Mouse (Mus musculus): ENCODE data around the gene Zcchc18. TPM values are rescaled to one million over a fixed set of nuclear protein-coding genes. Genes with fewer than 3 reads are reported as not detected.

The Zcchc18 gene
- polyA plus RNA-seq, 1 experiment from 2014 or later, result 415 TPM

DNA sequence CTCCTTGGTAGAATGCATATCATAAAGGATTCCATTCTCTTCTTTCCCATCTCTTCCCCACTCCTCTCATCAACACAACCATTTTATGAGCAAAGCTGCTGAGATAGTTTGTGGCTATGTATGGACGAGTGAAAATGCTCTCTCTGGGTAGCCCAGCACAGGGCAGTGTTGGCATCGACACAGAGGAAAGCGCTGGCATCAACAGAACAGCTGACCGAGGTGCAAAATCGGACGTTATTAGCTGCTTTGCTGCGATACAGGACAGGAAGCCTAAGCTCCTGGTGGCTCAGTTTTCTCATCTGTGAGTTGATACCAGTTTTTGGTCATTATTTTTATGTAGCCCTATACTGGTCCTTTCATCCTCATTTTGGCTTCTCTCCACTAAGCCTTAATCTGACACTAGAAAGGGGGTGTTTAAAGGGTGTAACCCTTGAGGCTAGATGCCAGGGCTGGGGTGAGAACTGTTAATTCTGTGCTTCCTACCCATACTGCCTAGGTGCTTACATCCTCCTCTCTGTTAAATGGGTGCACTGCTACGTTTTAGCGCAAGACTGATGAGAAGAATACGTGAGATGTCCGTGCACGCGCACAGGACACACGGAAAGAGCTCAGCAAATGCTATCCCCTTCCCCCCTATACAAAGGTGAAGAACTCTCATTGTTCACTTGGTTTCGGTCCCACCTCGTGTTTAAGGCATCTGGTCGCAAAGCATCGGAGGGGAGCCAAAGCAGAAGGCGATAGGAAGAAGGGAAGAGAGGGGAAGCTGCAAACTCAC, 577 bp upstream of the Zcchc18 start:
- Histone ChIP-seq H3K4me2 (ENCODE audit: low read depth, low read length) (peak overlapping the region; percentile 58), H3K27me3 (ENCODE audit: control insufficient read depth, insufficient read depth, low read length) (no peaks in the 10 kb centered on the region), H3K4me1 (ENCODE audit: control insufficient read depth, insufficient read depth, low read length) (no peaks in the 10 kb centered on the region), H3K36me3 (ENCODE audit: control insufficient read depth, insufficient read depth, low read length) (no peaks in the 10 kb centered on the region), H3K4me3 (ENCODE audit: low read depth, low read length) (peak overlapping the region; percentile 46), H3K27ac (ENCODE audit: low read depth, low read length) (peak overlapping the region; percentile 86), H3K9ac (replicated peaks; ENCODE audit: low read depth, low read length) (peak overlapping the region; percentile 65), H3K9me3 (ENCODE audit: control insufficient read depth, low read length) (no peaks in the 10 kb centered on the region)
- peak; percentile 66 for ATAC-seq (ENCODE audit: low read depth)
- 21% methylated on average over 19 of the region's 19 CpGs for WGBS

DNA sequence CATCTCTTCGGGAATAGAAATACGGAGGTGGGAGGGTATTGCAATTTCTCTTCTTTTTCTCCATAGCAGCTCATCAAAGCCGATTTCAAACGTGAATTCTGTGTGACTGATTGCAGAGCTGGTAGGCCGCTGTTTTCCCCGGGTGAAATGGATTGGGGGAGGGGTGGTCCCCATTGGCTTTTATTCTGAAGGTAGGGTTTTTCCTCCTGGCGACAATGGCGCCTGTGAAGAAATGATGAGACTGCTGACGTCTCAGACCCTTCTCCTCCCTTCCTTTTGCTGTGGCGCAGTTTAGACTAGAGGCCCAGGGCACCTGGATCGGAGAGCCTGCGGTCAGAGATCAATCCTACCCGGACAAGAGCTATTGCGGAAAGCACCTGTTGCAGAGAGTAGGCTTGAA, 686 bp downstream of the Zcchc18 start:
- ATAC-seq (ENCODE audit: low read depth), result no peak
- H3K4me2 ChIP-seq (ENCODE audit: low read depth, low read length), result peak overlapping the region; percentile 58
- WGBS, result 26% methylated on average over 14 of the region's 14 CpGs

DNA sequence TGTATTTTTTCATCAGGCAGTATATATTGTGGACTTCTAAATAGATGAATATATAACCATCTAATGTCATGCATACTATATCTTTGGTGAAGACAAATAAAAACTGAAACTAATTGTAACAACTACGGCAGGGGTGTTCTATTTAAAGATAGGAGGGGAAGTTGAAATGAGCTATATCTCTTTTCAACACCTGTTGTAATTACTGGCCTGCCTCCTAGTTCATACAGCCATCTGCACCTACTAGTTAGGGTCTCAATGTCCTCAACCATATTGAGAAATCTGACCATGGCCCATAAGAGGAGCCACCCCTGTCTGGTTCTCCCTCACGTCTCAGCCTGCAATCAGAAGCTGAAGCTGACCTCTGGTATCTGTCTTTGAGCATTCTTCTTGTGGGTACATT, 3.3 kb downstream of the Zcchc18 start:
- Histone ChIP-seq H3K4me1 (ENCODE audit: control insufficient read depth, insufficient read depth, low read length) (no peaks in the 10 kb centered on the region), H3K9ac (replicated peaks; ENCODE audit: low read depth, low read length) (no peak overlapping the region), H3K36me3 (ENCODE audit: control insufficient read depth, insufficient read depth, low read length) (no peaks in the 10 kb centered on the region), H3K9me3 (ENCODE audit: control insufficient read depth, low read length) (no peaks in the 10 kb centered on the region), H3K27ac (ENCODE audit: low read depth, low read length) (no peak overlapping the region), H3K4me2 (ENCODE audit: low read depth, low read length) (no peak overlapping the region), H3K4me3 (ENCODE audit: low read depth, low read length) (no peak overlapping the region), H3K27me3 (ENCODE audit: control insufficient read depth, insufficient read depth, low read length) (no peaks in the 10 kb centered on the region)
- no peak for ATAC-seq (ENCODE audit: low read depth)
- 69% methylated on average over 2 of the region's 2 CpGs for WGBS

More for the DNA sequence above, 686 bp downstream of the Zcchc18 start:
- Histone ChIP-seq H3K27me3 (ENCODE audit: control insufficient read depth, insufficient read depth, low read length) (no peaks in the 10 kb centered on the region), H3K27ac (ENCODE audit: low read depth, low read length) (peak overlapping the region; percentile 86), H3K9me3 (ENCODE audit: control insufficient read depth, low read length) (no peaks in the 10 kb centered on the region), H3K4me1 (ENCODE audit: control insufficient read depth, insufficient read depth, low read length) (no peaks in the 10 kb centered on the region), H3K4me3 (ENCODE audit: low read depth, low read length) (peak overlapping the region; percentile 46), H3K9ac (replicated peaks; ENCODE audit: low read depth, low read length) (peak overlapping the region; percentile 65), H3K36me3 (ENCODE audit: control insufficient read depth, insufficient read depth, low read length) (no peaks in the 10 kb centered on the region)

DNA sequence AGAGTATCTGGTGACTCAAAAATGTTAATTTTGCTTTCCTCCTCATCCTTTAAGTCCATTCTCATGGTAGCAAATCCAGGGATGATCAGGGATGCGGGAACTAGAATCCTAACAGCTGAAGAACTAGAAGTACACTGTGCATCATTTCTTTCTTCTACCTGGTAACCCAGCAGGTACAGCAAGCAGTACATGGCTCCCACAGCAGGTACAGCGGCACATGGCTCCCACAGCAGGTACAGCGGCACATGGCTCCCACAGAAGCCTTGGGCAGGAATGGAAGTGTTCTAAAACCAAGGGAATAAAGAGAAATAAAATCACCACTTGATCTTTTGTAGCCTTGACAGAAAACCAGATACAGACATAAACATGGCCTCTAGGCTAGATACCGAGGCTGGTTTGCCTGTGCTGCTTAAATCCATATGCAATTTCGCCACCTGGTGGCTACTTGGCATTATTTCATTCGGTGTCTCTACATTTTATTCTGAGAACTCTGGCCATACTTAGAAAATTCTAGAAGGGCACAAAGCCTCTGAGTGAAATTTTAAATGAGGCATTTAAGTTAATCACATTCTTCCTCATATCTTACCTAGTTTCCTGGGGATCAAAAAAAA, 22.2 kb downstream of the Zcchc18 start:
- H3K27me3 ChIP-seq (ENCODE audit: control insufficient read depth, insufficient read depth, low read length), result no peaks in the 10 kb centered on the region
- H3K4me3 ChIP-seq (ENCODE audit: low read depth, low read length), result no peak overlapping the region
- peak; percentile 77 for ATAC-seq (ENCODE audit: low read depth)
- no peak overlapping the region for H3K27ac ChIP-seq (ENCODE audit: low read depth, low read length)
- 50% methylated on average over 6 of the region's 6 CpGs for WGBS
- H3K9ac ChIP-seq (replicated peaks; ENCODE audit: low read depth, low read length), result no peak overlapping the region
- H3K36me3 ChIP-seq (ENCODE audit: control insufficient read depth, insufficient read depth, low read length), result no peaks in the 10 kb centered on the region
- H3K4me1 ChIP-seq (ENCODE audit: control insufficient read depth, insufficient read depth, low read length), result no peaks in the 10 kb centered on the region
- H3K9me3 ChIP-seq (ENCODE audit: control insufficient read depth, low read length), result no peaks in the 10 kb centered on the region
- no peak overlapping the region for H3K4me2 ChIP-seq (ENCODE audit: low read depth, low read length)

DNA sequence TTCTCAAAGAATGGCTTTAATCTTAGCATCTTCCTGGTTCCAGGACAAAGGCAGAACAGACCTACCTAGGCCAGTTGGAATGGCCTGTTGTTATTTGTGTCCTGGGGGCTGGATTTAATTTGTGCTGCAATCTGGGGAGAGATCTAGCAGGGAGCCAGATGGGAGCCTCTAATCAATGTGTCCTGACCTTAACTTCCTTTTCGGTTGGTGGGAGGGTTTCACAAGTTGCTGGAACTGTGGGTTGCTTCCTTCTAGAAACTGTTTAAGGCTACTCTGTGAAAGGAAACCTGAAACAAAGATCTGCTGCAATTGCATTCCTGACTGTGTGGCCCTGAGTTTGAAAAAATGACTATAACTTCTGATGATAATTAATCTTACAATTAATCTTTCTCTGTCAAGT, 24.7 kb downstream of the Zcchc18 start:
- no peak for ATAC-seq (ENCODE audit: low read depth)
- H3K27ac ChIP-seq (ENCODE audit: low read depth, low read length), result no peak overlapping the region
- no peaks in the 10 kb centered on the region for H3K27me3 ChIP-seq (ENCODE audit: control insufficient read depth, insufficient read depth, low read length)
- H3K4me1 ChIP-seq (ENCODE audit: control insufficient read depth, insufficient read depth, low read length), result no peaks in the 10 kb centered on the region
- no peaks in the 10 kb centered on the region for H3K36me3 ChIP-seq (ENCODE audit: control insufficient read depth, insufficient read depth, low read length)
- H3K4me3 ChIP-seq (ENCODE audit: low read depth, low read length), result no peak overlapping the region
- H3K9ac ChIP-seq (replicated peaks; ENCODE audit: low read depth, low read length), result no peak overlapping the region
- no peak overlapping the region for H3K4me2 ChIP-seq (ENCODE audit: low read depth, low read length)
- no peaks in the 10 kb centered on the region for H3K9me3 ChIP-seq (ENCODE audit: control insufficient read depth, low read length)
- WGBS, result 71% methylated on average over 1 of the region's 1 CpGs

DNA sequence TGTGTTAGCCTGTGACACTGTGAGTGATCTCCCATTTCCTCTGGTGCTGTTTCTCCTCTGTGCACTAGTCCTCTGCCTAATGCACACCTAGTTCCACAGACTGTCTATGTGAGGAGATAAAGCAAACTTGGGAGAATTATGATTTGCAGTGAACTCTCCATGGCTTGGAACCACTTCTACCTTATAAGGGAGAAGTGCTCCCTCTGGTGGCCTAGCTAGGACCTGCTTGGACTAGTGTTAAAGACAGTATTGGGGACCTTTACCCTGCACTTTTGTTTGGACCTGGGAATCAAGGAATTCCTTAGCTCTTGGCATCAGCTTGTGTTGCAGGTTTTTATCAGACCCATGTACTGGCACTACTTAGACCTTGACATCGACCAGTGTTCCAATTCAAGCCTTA, 26.4 kb downstream of the Zcchc18 start:
- Histone ChIP-seq H3K36me3 (ENCODE audit: control insufficient read depth, insufficient read depth, low read length) (no peaks in the 10 kb centered on the region), H3K9me3 (ENCODE audit: control insufficient read depth, low read length) (no peaks in the 10 kb centered on the region), H3K27ac (ENCODE audit: low read depth, low read length) (no peak overlapping the region), H3K4me3 (ENCODE audit: low read depth, low read length) (no peak overlapping the region), H3K4me2 (ENCODE audit: low read depth, low read length) (no peak overlapping the region), H3K4me1 (ENCODE audit: control insufficient read depth, insufficient read depth, low read length) (no peaks in the 10 kb centered on the region), H3K9ac (replicated peaks; ENCODE audit: low read depth, low read length) (no peak overlapping the region), H3K27me3 (ENCODE audit: control insufficient read depth, insufficient read depth, low read length) (no peaks in the 10 kb centered on the region)
- 14% methylated on average over 1 of the region's 1 CpGs for WGBS
- ATAC-seq (ENCODE audit: low read depth), result peak; percentile 60; the same call in 1 of the 2 replicates

DNA sequence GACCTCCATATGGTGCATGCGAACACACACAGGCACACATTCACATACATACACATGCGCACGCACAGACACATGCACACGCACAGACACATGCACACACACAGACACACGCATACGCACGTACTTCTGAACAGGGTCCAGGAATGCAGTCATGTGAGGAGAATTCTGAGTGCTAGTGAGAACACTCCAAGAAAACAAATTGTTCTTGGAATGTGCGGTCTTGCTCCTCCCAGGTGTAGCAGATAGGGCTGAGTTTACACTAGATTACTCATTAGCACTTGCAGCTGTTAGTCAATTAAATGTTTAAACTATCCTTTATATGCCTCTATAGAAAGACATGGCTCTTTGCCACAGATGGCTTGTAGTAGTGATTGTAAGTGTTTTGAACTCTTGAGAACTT, 38.0 kb downstream of the Zcchc18 start:
- no peaks in the 10 kb centered on the region for H3K4me1 ChIP-seq (ENCODE audit: control insufficient read depth, insufficient read depth, low read length)
- H3K9me3 ChIP-seq (ENCODE audit: control insufficient read depth, low read length), result no peaks in the 10 kb centered on the region
- no peaks in the 10 kb centered on the region for H3K36me3 ChIP-seq (ENCODE audit: control insufficient read depth, insufficient read depth, low read length)
- no peaks in the 10 kb centered on the region for H3K27me3 ChIP-seq (ENCODE audit: control insufficient read depth, insufficient read depth, low read length)
- no peak for ATAC-seq (ENCODE audit: low read depth)
- no peak overlapping the region for H3K4me3 ChIP-seq (ENCODE audit: low read depth, low read length)
- H3K4me2 ChIP-seq (ENCODE audit: low read depth, low read length), result no peak overlapping the region
- WGBS, result 95% methylated on average over 8 of the region's 8 CpGs
- H3K27ac ChIP-seq (ENCODE audit: low read depth, low read length), result no peak overlapping the region
- no peak overlapping the region for H3K9ac ChIP-seq (replicated peaks; ENCODE audit: low read depth, low read length)

DNA sequence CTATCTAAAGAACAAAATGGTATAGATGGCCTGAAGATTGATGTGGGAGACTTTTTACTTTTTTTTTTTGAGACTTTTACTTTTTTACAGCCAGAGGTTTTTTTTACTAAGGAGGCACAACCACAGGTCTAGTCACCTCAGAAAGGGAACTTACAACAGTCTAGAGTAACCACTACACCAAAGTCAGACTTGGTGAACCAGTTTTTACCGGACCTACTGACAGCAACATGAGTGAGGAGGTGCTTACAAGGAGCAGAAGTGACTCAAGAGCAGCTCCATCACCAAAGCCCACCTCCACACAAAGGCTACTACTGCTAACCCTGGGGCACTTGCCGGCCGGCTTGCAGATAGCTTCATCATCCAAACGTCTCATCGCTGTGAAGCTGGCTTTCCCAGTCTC, 38.8 kb downstream of the Zcchc18 start:
- Histone ChIP-seq H3K4me2 (ENCODE audit: low read depth, low read length) (no peak overlapping the region), H3K9me3 (ENCODE audit: control insufficient read depth, low read length) (no peaks in the 10 kb centered on the region), H3K36me3 (ENCODE audit: control insufficient read depth, insufficient read depth, low read length) (no peaks in the 10 kb centered on the region), H3K27ac (ENCODE audit: low read depth, low read length) (no peak overlapping the region), H3K4me3 (ENCODE audit: low read depth, low read length) (no peak overlapping the region), H3K27me3 (ENCODE audit: control insufficient read depth, insufficient read depth, low read length) (no peaks in the 10 kb centered on the region), H3K9ac (replicated peaks; ENCODE audit: low read depth, low read length) (no peak overlapping the region), H3K4me1 (ENCODE audit: control insufficient read depth, insufficient read depth, low read length) (no peaks in the 10 kb centered on the region)
- no peak for ATAC-seq (ENCODE audit: low read depth)
- WGBS, result 95% methylated on average over 5 of the region's 5 CpGs

DNA sequence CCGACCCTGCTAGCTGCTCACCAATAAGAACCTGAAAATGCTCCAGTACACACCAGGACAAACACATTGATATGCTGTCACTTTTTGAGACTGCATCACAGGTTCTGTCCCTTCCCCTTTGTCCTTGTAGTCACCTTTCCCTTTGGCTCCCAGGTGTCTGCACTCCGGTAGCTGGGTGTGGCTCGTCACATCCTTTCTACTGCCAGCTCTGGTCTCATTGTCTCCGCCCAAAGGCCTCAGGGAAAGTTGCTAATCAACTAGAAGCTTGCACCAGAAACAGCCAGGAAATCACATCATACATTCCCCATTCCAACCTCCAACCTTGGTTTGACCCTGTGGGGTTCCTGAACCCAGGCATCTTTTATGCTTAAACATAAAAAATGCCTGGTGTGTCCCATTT, 41.4 kb downstream of the Zcchc18 start:
- no peak overlapping the region for H3K4me2 ChIP-seq (ENCODE audit: low read depth, low read length)
- H3K4me1 ChIP-seq (ENCODE audit: control insufficient read depth, insufficient read depth, low read length), result no peaks in the 10 kb centered on the region
- H3K9ac ChIP-seq (replicated peaks; ENCODE audit: low read depth, low read length), result no peak overlapping the region
- 74% methylated on average over 4 of the region's 4 CpGs for WGBS
- no peak for ATAC-seq (ENCODE audit: low read depth)
- no peaks in the 10 kb centered on the region for H3K27me3 ChIP-seq (ENCODE audit: control insufficient read depth, insufficient read depth, low read length)
- H3K9me3 ChIP-seq (ENCODE audit: control insufficient read depth, low read length), result no peaks in the 10 kb centered on the region
- no peak overlapping the region for H3K4me3 ChIP-seq (ENCODE audit: low read depth, low read length)
- H3K27ac ChIP-seq (ENCODE audit: low read depth, low read length), result no peak overlapping the region
- H3K36me3 ChIP-seq (ENCODE audit: control insufficient read depth, insufficient read depth, low read length), result no peaks in the 10 kb centered on the region
